ENCODE assay signal across 25 mouse cellular contexts in the genomic region with DNA sequence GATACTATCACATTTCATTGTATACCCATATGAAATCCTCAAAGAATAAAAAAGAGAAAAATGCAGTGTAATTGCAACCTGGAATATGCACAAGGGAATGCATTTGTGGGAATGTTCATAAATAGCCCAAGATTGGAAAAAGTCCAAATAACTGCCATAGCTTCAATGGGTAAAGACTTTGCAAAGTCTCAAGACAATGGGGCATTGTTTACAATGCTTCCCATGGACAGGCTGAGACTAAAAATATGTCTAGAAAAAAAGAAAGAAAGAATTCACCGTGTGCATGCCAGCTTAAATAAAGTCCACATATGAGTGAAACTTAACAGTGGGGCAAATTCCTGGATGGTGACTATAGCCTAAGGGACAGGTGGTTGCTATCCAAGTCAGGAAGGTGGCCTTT.
A peak's percentile ranks its signal among the peaks of the same experiment; 100 is the strongest.
DNase-seq lines count a peak whose midpoint lies in the region; ATAC-seq and TF ChIP-seq lines count a peak whose summit lies in the region.
"Had no signal": no experiment of that assay in that cellular context is flagged by ENCODE, and none has a peak within 500 bp of the region (broad histone marks: within the 10 kb centered on the region; RNA-seq: fewer than 3 reads in every experiment).

No protein-coding gene starts in this region.

- no peak overlapping the region for H3K9ac ChIP-seq in limb, embryonic 14.5 days (ENCODE audit: low read depth, low read length, severe bottlenecking)
- H3K9ac ChIP-seq: embryonic facial prominence, embryonic 12.5 days; hindbrain, embryonic 12.5 days had no signal

- H3K9me3 ChIP-seq in limb, embryonic 14.5 days (ENCODE audit: control insufficient read depth, low read length): no peaks in the 10 kb centered on the region
- no peaks in the 10 kb centered on the region for H3K9me3 ChIP-seq in limb, embryonic 10.5 days (replicated peaks)
- H3K9me3 ChIP-seq: embryonic facial prominence, embryonic 12.5 days; forebrain, embryonic 10.5 days; hindbrain, embryonic 12.5 days had no signal

- TF ChIP-seq POLR2A in limb, embryonic 14.5 days (IDR thresholded peaks at IDR 0.05; ENCODE audit: borderline replicate concordance, extremely low read depth, insufficient read depth, insufficient read length): no peak

- no peak for ATAC-seq in limb, embryonic 14.5 days (ENCODE audit: low FRiP score, low read depth)
- ATAC-seq: activated CD4-positive, CD25-positive, alpha-beta regulatory T cell, adult 4 months; CD4-positive, CD25-positive, alpha-beta regulatory T cell, adult 4 months; forebrain, embryonic 14.5 days; hindbrain, embryonic 16.5 days; inflammation-experienced regulatory T-cells, adult 6 months had no signal

- peak; percentile 21 for DNase-seq in limb, embryonic 14.5 days (ENCODE audit: low spot score)
- DNase-seq in limb, embryonic 10.5 days (ENCODE audit: low spot score): no peak
- DNase-seq in 3T3-L1 (ENCODE audit: low read depth, low spot score): peak; percentile 43
- peak; percentile 66 for DNase-seq in Muller cell, postnatal 12 days (ENCODE audit: inconsistent ontology term)
- DNase-seq in fibroblast of lung, adult 2 months (ENCODE audit: low read depth): peak; percentile 7
- no peak for DNase-seq in frontal cortex, postnatal 25 days (ENCODE audit: low spot score in 2 of 2)
- no peak for DNase-seq in right cerebral cortex, postnatal 14 days
- DNase-seq: adrenal gland, postnatal 25 days; B cell, adult 2 months; cerebellum, adult 2 months; cerebellum, postnatal 10 days; embryo, embryonic 11 days; gastrocnemius, postnatal 36 days; heart, adult 11 months; heart, postnatal 10 days; heart, postnatal 4 days had no signal

- H3K4me2 ChIP-seq in limb, embryonic 14.5 days (replicated peaks; ENCODE audit: low read depth, low read length, severe bottlenecking): no peak overlapping the region
- H3K4me2 ChIP-seq: embryonic facial prominence, embryonic 12.5 days; hindbrain, embryonic 12.5 days had no signal

- H3K27ac ChIP-seq in limb, embryonic 14.5 days (replicated peaks; ENCODE audit: low read depth, low read length): no peak overlapping the region
- no peak overlapping the region for H3K27ac ChIP-seq in limb, embryonic 10.5 days
- H3K27ac ChIP-seq: embryonic facial prominence, embryonic 12.5 days; forebrain, embryonic 10.5 days; hindbrain, embryonic 12.5 days had no signal

- 29% methylated on average over 1 of the region's 1 CpGs for WGBS in limb, embryonic 14.5 days
- WGBS in limb, embryonic 10.5 days: 86% methylated on average over 1 of the region's 1 CpGs

- H3K4me1 ChIP-seq in limb, embryonic 14.5 days (ENCODE audit: control insufficient read depth, insufficient read depth, low read length): no peaks in the 10 kb centered on the region
- H3K4me1 ChIP-seq in limb, embryonic 10.5 days: 0 out of 2 replicates have a peak, but pooled peaks cover 4% of the 10 kb centered on the region
- H3K4me1 ChIP-seq: embryonic facial prominence, embryonic 12.5 days; forebrain, embryonic 10.5 days; hindbrain, embryonic 12.5 days had no signal

- H3K36me3 ChIP-seq in limb, embryonic 14.5 days (ENCODE audit: control insufficient read depth, insufficient read depth, low read length): no peaks in the 10 kb centered on the region
- H3K36me3 ChIP-seq in limb, embryonic 10.5 days: no peaks in the 10 kb centered on the region
- H3K36me3 ChIP-seq: embryonic facial prominence, embryonic 12.5 days; forebrain, embryonic 10.5 days; G1E; hindbrain, embryonic 12.5 days had no signal

- H3K4me3 ChIP-seq in limb, embryonic 14.5 days (replicated peaks; ENCODE audit: low read length): no peak overlapping the region
- H3K4me3 ChIP-seq in limb, embryonic 10.5 days: no peak overlapping the region
- H3K4me3 ChIP-seq: embryonic facial prominence, embryonic 12.5 days; forebrain, embryonic 10.5 days; hindbrain, embryonic 12.5 days had no signal

- H3K27me3 ChIP-seq in limb, embryonic 14.5 days (ENCODE audit: control insufficient read depth, insufficient read depth, low read length): no peaks in the 10 kb centered on the region
- H3K27me3 ChIP-seq in limb, embryonic 10.5 days (ENCODE audit: low read depth, poor library complexity, severe bottlenecking): no peaks in the 10 kb centered on the region
- H3K27me3 ChIP-seq: embryonic facial prominence, embryonic 12.5 days; hindbrain, embryonic 12.5 days had no signal

Comparison
In these comparisons a context has a peak if more than half of its experiments do, and no peak if none do; other contexts are left out.
1. DNase-seq: peak in limb, embryonic 14.5 days (single experiment), 3T3-L1 (single experiment), Muller cell, postnatal 12 days (single experiment) and fibroblast of lung, adult 2 months (single experiment); none in limb, embryonic 10.5 days (single experiment), frontal cortex, postnatal 25 days (0 of 2) and right cerebral cortex, postnatal 14 days (single experiment).